Mouse (Mus musculus) gastrocnemius, postnatal 14 days (tissue): ENCODE results near the gene Slc35g2. TPM values are rescaled to one million over a fixed set of nuclear protein-coding genes. Genes with fewer than 3 reads are reported as not detected.
A peak's percentile ranks its signal among the peaks of the same experiment; 100 is the strongest.

Experiments
- DNase-seq: peaks from one replicate; pipeline ENCODE4 v3.0.0; 2021; ENCODE audit warnings: mixed read lengths
- intact Hi-C: fragments of 180-260 bp; cut with DNase I; formaldehyde crosslinking; loops from one replicate; pipeline ENCODE4 v1.15.1; 2025; ENCODE audit warnings: low total_unique reads
- total RNA-seq, 2 experiments: library from RNA; stranded (reverse); gene quantifications; 2 replicates each; pipeline ENCODE4 v1.2.3; 2021

Slc35g2 gene
- total RNA-seq, 2 experiments from 2014 or later = 0.60 to 0.80 TPM

GRCm38 (mm10) chr9:100569798-100570625 is 878 bp downstream of the Slc35g2 start:
- DNase-seq = peak; percentile 18
- intact Hi-C loops = no loop called here

DNA sequence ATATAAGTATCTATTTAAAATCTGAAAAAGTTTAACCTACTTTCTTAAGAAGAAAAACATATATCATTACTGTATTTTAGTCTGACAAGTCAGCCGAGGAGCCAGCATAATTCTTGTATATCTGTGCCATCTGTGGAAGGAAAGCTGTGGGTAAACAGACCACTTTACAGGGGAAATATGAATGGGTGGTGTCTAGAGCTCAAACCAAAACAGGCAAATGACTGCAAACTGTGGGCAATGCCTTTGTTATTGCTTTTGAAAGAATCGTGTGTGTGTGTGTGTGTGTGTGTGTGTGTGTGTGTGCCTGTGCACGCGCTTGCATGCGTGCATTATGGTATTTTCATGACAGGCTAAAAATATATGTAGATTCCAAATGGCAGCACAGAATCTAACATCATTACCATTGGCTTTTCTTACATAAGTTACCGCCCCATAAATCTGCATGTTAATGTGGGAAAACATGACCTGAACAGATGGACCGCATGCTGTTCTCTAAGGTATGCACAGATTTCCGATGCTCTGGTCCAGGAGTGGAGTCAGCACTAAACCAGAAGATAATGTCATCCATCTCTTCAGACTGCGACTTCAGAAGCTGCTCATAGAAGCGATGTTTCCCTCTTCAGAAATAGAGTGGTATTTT is 10.5 kb downstream of the Slc35g2 start:
- no peak for DNase-seq
- intact Hi-C loops = no loop called here

- DNase-seq = no peak
- intact Hi-C loops = no loop called here
Measured at GRCm38 (mm10) chr9:100558991-100559390, 11.9 kb downstream of the Slc35g2 start.

GRCm38 (mm10) chr9:100558023-100558573 is 12.8 kb downstream of the Slc35g2 start:
- intact Hi-C loops = no loop called here
- DNase-seq = no peak

- intact Hi-C loops = no loop called here
- DNase-seq = no peak
Measured at GRCm38 (mm10) chr9:100555686-100556085, 15.2 kb downstream of the Slc35g2 start.

DNA sequence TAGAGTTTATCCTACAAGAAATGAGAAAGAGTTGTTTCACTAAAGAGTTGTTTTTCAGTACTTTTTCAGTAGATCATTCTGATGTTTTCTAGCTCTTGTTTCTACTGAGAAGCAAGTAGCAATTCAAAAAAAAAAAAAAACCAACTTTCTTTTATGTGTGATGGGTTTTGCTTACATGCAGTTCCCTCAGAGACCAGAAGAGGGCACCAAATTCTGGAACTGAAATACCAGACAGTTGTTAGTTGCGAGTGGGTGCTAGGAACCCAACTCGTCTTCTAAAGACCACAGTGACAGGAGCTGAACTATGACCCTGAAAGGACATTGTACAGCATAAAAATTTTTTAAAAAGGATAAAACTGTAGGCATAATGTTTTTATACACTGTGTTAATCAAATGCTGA is 22.6 kb downstream of the Slc35g2 start:
- intact Hi-C loops = loop anchor here (5.0 to 10.0 kb wide), 2 partner anchors 94 kb away; no protein-coding TSS in a partner anchor
- DNase-seq = no peak

- intact Hi-C loops = loop anchor here (5.0 to 10.0 kb wide), 2 partner anchors 92 to 96 kb away; no protein-coding TSS in a partner anchor
- peak; percentile 8 for DNase-seq
Measured at GRCm38 (mm10) chr9:100546594-100546910, 24.3 kb downstream of the Slc35g2 start.

- peak; percentile 99 for DNase-seq
- intact Hi-C loops = loop anchor here (5.0 to 10.0 kb wide), 2 partner anchors 91 to 96 kb away; no protein-coding TSS in a partner anchor
Measured at GRCm38 (mm10) chr9:100545715-100546593, 24.9 kb downstream of the Slc35g2 start, which contains the start of gene Nck1. Nck1 (minus strand) TSS chr9:100546134.

DNA sequence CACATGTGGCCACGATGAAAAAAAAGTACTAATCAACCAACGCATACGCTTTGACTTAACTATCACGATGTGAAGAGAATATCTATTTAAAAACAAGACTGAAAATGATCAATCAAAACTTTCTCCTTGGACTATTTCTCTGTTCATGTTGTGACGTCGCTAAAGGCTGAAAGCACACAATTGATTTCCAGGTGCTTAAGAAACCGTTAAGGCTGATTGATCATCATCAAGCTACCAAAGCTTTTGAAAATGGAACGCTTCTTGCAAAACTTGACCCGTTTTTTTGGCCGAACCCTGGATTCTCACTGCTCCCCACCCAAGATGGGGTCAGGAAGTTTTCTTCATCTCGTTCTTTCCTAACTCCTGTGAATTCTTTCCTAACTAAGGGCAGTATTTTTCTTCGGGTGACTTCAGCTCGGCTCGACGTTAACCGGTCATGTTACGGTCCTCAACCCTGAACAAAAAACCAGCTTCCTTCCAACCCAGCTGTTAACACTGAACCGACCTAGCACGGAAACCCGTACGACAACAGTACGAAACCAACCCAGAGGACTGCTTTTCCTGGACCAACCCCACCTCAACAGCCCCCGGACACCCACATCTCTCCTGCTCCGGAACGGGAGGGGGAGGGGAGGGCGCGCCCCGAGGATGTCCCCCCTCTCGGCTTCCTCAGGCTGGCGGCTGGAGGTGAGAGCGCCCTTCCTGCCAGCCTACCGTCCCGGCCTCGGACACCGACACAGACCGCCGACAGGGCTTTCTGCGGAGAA is 25.8 kb downstream of the Slc35g2 start:
- intact Hi-C loops = loop anchor here (5.0 to 10.0 kb wide), 2 partner anchors 90 to 97 kb away; no protein-coding TSS in a partner anchor

GRCm38 (mm10) chr9:100535618-100536262 is 35.1 kb downstream of the Slc35g2 start:
- no peak for DNase-seq
- intact Hi-C loops = no loop called here

More for the DNA sequence above, 25.8 kb downstream of the Slc35g2 start:
- no peak for DNase-seq

- DNase-seq = no peak
- intact Hi-C loops = no loop called here
Measured at GRCm38 (mm10) chr9:100534686-100535085, 36.2 kb downstream of the Slc35g2 start.

DNA sequence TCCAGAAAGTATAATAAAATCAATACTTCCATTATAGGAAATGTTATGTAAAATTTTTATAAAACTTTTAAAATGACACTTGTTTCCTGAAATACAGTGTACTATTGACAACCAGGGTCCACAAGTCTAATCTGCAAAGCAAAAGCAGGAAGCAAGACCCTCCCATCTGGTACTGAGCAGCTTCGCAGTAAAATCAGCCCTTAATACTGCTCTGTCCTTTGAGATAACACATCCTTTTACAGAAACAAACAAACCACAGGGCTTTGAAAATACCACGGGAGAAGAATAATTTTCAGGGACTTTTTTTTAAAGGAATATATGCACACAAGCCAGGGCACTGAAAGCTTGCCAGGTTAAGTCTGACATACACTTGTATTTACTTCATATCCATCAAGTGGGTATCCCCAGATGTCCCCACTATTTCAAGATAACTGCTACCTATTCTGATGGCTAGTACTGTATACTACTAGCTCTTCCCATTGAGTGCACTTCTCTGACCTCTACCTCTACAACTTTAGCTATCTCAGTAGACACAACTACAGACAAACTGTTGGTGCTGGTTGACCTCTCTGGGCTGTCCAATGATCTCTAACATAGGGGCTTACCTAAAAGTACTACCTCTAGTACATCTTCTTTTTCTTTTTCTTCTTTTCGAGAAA is 37.9 kb downstream of the Slc35g2 start:
- DNase-seq = no peak
- intact Hi-C loops = no loop called here

- intact Hi-C loops = no loop called here
- no peak for DNase-seq
Measured at GRCm38 (mm10) chr9:100531296-100531695, 39.6 kb downstream of the Slc35g2 start.

- intact Hi-C loops = no loop called here
- no peak for DNase-seq
Measured at GRCm38 (mm10) chr9:100525225-100525624, 45.7 kb downstream of the Slc35g2 start.

- intact Hi-C loops = no loop called here
- DNase-seq = no peak
Measured at GRCm38 (mm10) chr9:100522029-100522428, 48.9 kb downstream of the Slc35g2 start.

GRCm38 (mm10) chr9:100520586-100520985 is 50.3 kb downstream of the Slc35g2 start:
- intact Hi-C loops = no loop called here
- peak; percentile 25 for DNase-seq

DNA sequence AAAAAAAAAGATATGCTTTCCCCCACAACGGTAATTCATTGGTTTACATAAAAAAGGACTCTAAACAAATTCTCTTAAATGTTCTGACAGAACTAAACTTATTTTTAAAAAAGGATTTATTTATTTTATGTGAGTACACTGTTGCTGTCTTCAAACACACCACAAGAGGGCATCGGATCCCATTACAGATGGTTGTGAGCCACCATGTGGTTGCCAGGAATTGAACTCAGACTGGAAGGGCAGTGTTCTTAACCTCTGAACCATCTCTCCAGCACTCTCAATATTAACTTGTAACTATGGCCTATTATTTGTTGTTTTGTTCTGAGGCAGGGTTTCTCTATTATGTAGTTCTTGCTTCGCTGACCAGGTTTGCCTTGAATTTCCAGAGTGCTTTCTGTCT is 50.9 kb downstream of the Slc35g2 start:
- DNase-seq = no peak
- intact Hi-C loops = no loop called here

- DNase-seq = no peak
- intact Hi-C loops = no loop called here
Measured at GRCm38 (mm10) chr9:100507581-100507980, 63.3 kb downstream of the Slc35g2 start.
